Mouse (Mus musculus): ENCODE measurements around the gene Rnf39. TPM values are rescaled to one million over a fixed set of nuclear protein-coding genes. Genes with fewer than 3 reads are reported as not detected.
A peak's percentile ranks its signal among the peaks of the same experiment; 100 is the strongest.
"Not testable (repeated sequence)": the region's sequence is repeated elsewhere in the genome, so short reads cannot be mapped to it uniquely, and the experiment has no call there.

Rnf39 gene
- polyA plus RNA-seq, 1 experiment from 2014 or later = 0.87 TPM

- Histone ChIP-seq H3K36me3 (ENCODE audit: control insufficient read depth, insufficient read depth, low read length) (no peaks in the 10 kb centered on the region), H3K9ac (replicated peaks; ENCODE audit: low read depth, low read length) (no peak within 1 kb of the TSS), H3K27ac (ENCODE audit: low read length) (no peak within 1 kb of the TSS), H3K4me1 (ENCODE audit: control insufficient read depth, insufficient read depth, low read length) (peaks cover 8% of the 10 kb centered on the region; the same call in 1 of the 2 replicates), H3K4me2 (replicated peaks; ENCODE audit: low read depth, low read length) (peak within 1 kb of the TSS; percentile 34), H3K27me3 (ENCODE audit: control insufficient read depth, insufficient read depth, low read length) (no peaks in the 10 kb centered on the region), H3K9me3 (ENCODE audit: control insufficient read depth, low read depth, low read length) (no peaks in the 10 kb centered on the region), H3K4me3 (ENCODE audit: low read depth, low read length) (no peak within 1 kb of the TSS)
- no peak for ATAC-seq (ENCODE audit: insufficient number of reproducible peaks, insufficient read depth, low FRiP score, low read depth)
- 14% methylated on average over 18 of the region's 18 CpGs for WGBS
Observed at GRCm38 (mm10) chr17:36981221-36981813, 38.6 kb downstream of the Rnf39 start, which contains the start of gene 2410137M14Rik. Gene 2410137M14Rik, minus strand, starts transcription at chr17:36981237.

GRCm38 (mm10) chr17:36981845-36982244 is 39.1 kb downstream of the Rnf39 start:
- 10% methylated on average over 4 of the region's 4 CpGs for WGBS
- Histone ChIP-seq H3K4me2 (replicated peaks; ENCODE audit: low read depth, low read length) (peak overlapping the region; percentile 34), H3K36me3 (ENCODE audit: control insufficient read depth, insufficient read depth, low read length) (no peaks in the 10 kb centered on the region), H3K9ac (replicated peaks; ENCODE audit: low read depth, low read length) (no peak overlapping the region), H3K4me3 (ENCODE audit: low read depth, low read length) (no peak overlapping the region), H3K4me1 (ENCODE audit: control insufficient read depth, insufficient read depth, low read length) (peaks cover 8% of the 10 kb centered on the region; the same call in 1 of the 2 replicates), H3K9me3 (ENCODE audit: control insufficient read depth, low read depth, low read length) (no peaks in the 10 kb centered on the region), H3K27ac (ENCODE audit: low read length) (no peak overlapping the region), H3K27me3 (ENCODE audit: control insufficient read depth, insufficient read depth, low read length) (no peaks in the 10 kb centered on the region)
- no peak for ATAC-seq (ENCODE audit: insufficient number of reproducible peaks, insufficient read depth, low FRiP score, low read depth)

GRCm38 (mm10) chr17:36982253-36983155 is 39.8 kb downstream of the Rnf39 start:
- H3K9ac ChIP-seq (replicated peaks; ENCODE audit: low read depth, low read length) = no peak overlapping the region
- 20% methylated on average over 5 of the region's 5 CpGs for WGBS
- H3K4me3 ChIP-seq (ENCODE audit: low read depth, low read length) = no peak overlapping the region
- H3K4me1 ChIP-seq (ENCODE audit: control insufficient read depth, insufficient read depth, low read length) = peaks cover 8% of the 10 kb centered on the region; the same call in 1 of the 2 replicates
- H3K36me3 ChIP-seq (ENCODE audit: control insufficient read depth, insufficient read depth, low read length) = no peaks in the 10 kb centered on the region
- no peak for ATAC-seq (ENCODE audit: insufficient number of reproducible peaks, insufficient read depth, low FRiP score, low read depth)
- H3K27ac ChIP-seq (ENCODE audit: low read length) = no peak overlapping the region
- no peaks in the 10 kb centered on the region for H3K9me3 ChIP-seq (ENCODE audit: control insufficient read depth, low read depth, low read length)
- H3K4me2 ChIP-seq (replicated peaks; ENCODE audit: low read depth, low read length) = 0 out of 2 replicates have a peak overlapping the region, but pooled peaks have one; percentile 34
- H3K27me3 ChIP-seq (ENCODE audit: control insufficient read depth, insufficient read depth, low read length) = 0 out of 2 replicates have a peak, but pooled peaks cover 2% of the 10 kb centered on the region

GRCm38 (mm10) chr17:36988475-36988874 is 45.8 kb downstream of the Rnf39 start:
- no peaks in the 10 kb centered on the region for H3K36me3 ChIP-seq (ENCODE audit: control insufficient read depth, insufficient read depth, low read length)
- ATAC-seq (ENCODE audit: insufficient number of reproducible peaks, insufficient read depth, low FRiP score, low read depth) = no peak
- peaks cover 16% of the 10 kb centered on the region; the same call in 1 of the 2 replicates for H3K27me3 ChIP-seq (ENCODE audit: control insufficient read depth, insufficient read depth, low read length)
- no peak overlapping the region for H3K9ac ChIP-seq (replicated peaks; ENCODE audit: low read depth, low read length)
- 9% methylated on average over 24 of the region's 24 CpGs for WGBS
- no peak overlapping the region for H3K4me3 ChIP-seq (ENCODE audit: low read depth, low read length)
- no peak overlapping the region for H3K27ac ChIP-seq (ENCODE audit: low read length)
- H3K4me2 ChIP-seq (replicated peaks; ENCODE audit: low read depth, low read length) = peak overlapping the region; percentile 30; the same call in 1 of the 2 replicates
- H3K4me1 ChIP-seq (ENCODE audit: control insufficient read depth, insufficient read depth, low read length) = no peaks in the 10 kb centered on the region
- H3K9me3 ChIP-seq (ENCODE audit: control insufficient read depth, low read depth, low read length) = no peaks in the 10 kb centered on the region

GRCm38 (mm10) chr17:36989437-36989836 is 46.7 kb downstream of the Rnf39 start, which contains the start of gene H2-M5:
Gene H2-M5, minus strand, starts transcription at chr17:36989537.
- H3K4me2 ChIP-seq (replicated peaks; ENCODE audit: low read depth, low read length) = peak within 1 kb of the TSS; percentile 30; the same call in 1 of the 2 replicates
- no peaks in the 10 kb centered on the region for H3K36me3 ChIP-seq (ENCODE audit: control insufficient read depth, insufficient read depth, low read length)
- H3K27ac ChIP-seq (ENCODE audit: low read length) = no peak within 1 kb of the TSS
- H3K4me1 ChIP-seq (ENCODE audit: control insufficient read depth, insufficient read depth, low read length) = no peaks in the 10 kb centered on the region
- no peaks in the 10 kb centered on the region for H3K9me3 ChIP-seq (ENCODE audit: control insufficient read depth, low read depth, low read length)
- H3K9ac ChIP-seq (replicated peaks; ENCODE audit: low read depth, low read length) = no peak within 1 kb of the TSS
- H3K27me3 ChIP-seq (ENCODE audit: control insufficient read depth, insufficient read depth, low read length) = peaks cover 16% of the 10 kb centered on the region; the same call in 1 of the 2 replicates
- no peak within 1 kb of the TSS for H3K4me3 ChIP-seq (ENCODE audit: low read depth, low read length)
- no peak for ATAC-seq (ENCODE audit: insufficient number of reproducible peaks, insufficient read depth, low FRiP score, low read depth)
- 28% methylated on average over 5 of the region's 5 CpGs for WGBS

GRCm38 (mm10) chr17:36990630-36991029 is 47.9 kb downstream of the Rnf39 start:
- H3K27ac ChIP-seq (ENCODE audit: low read length); H3K4me1 ChIP-seq (ENCODE audit: control insufficient read depth, insufficient read depth, low read length); H3K4me3 ChIP-seq (ENCODE audit: low read depth, low read length); H3K4me2 ChIP-seq (replicated peaks; ENCODE audit: low read depth, low read length); H3K9ac ChIP-seq (replicated peaks; ENCODE audit: low read depth, low read length); H3K36me3 ChIP-seq (ENCODE audit: control insufficient read depth, insufficient read depth, low read length); H3K9me3 ChIP-seq (ENCODE audit: control insufficient read depth, low read depth, low read length); ATAC-seq (ENCODE audit: insufficient number of reproducible peaks, insufficient read depth, low FRiP score, low read depth): not testable (repeated sequence)
- peaks cover 16% of the 10 kb centered on the region; the same call in 1 of the 2 replicates for H3K27me3 ChIP-seq (ENCODE audit: control insufficient read depth, insufficient read depth, low read length)
- WGBS = 85% methylated on average over 6 of the region's 6 CpGs

- Histone ChIP-seq H3K27ac (ENCODE audit: low read length) (no peak overlapping the region), H3K4me1 (ENCODE audit: control insufficient read depth, insufficient read depth, low read length) (no peaks in the 10 kb centered on the region), H3K4me2 (replicated peaks; ENCODE audit: low read depth, low read length) (no peak overlapping the region), H3K9ac (replicated peaks; ENCODE audit: low read depth, low read length) (no peak overlapping the region), H3K36me3 (ENCODE audit: control insufficient read depth, insufficient read depth, low read length) (no peaks in the 10 kb centered on the region), H3K9me3 (ENCODE audit: control insufficient read depth, low read depth, low read length) (no peaks in the 10 kb centered on the region), H3K27me3 (ENCODE audit: control insufficient read depth, insufficient read depth, low read length) (peaks cover 14% of the 10 kb centered on the region; the same call in 1 of the 2 replicates), H3K4me3 (ENCODE audit: low read depth, low read length) (no peak overlapping the region)
- 65% methylated on average over 3 of the region's 3 CpGs for WGBS
- ATAC-seq (ENCODE audit: insufficient number of reproducible peaks, insufficient read depth, low FRiP score, low read depth) = no peak
Observed at GRCm38 (mm10) chr17:36992336-36993104, 49.8 kb downstream of the Rnf39 start.
